Comparison of ENCODE assay signal across 15 mouse cellular contexts in genomic region chr19:10904512-10904911, GRCm38 (mm10). TPM values are rescaled to one million over a fixed set of nuclear protein-coding genes. Genes with fewer than 3 reads are reported as not detected.
DNase-seq lines count a peak whose midpoint lies in the region; ATAC-seq and TF ChIP-seq lines count a peak whose summit lies in the region.
"Had no signal": no experiment of that assay in that cellular context is flagged by ENCODE, and none has a peak within 500 bp of the region (broad histone marks: within the 10 kb centered on the region; RNA-seq: fewer than 3 reads in every experiment).

No protein-coding gene starts in this region.

- no peaks in the 10 kb centered on the region for H3K9me3 ChIP-seq in heart, embryonic 16.5 days (replicated peaks; ENCODE audit: control insufficient read depth, low read length)
- H3K9me3 ChIP-seq in limb, embryonic 12.5 days, result no peaks in the 10 kb centered on the region
- no peaks in the 10 kb centered on the region for H3K9me3 ChIP-seq in limb, embryonic 10.5 days (replicated peaks)
- no peaks in the 10 kb centered on the region for H3K9me3 ChIP-seq in intestine, embryonic 15.5 days
- H3K9me3 ChIP-seq in limb, embryonic 14.5 days (ENCODE audit: control insufficient read depth, low read length), result no peaks in the 10 kb centered on the region
- H3K9me3 ChIP-seq: liver, embryonic 15.5 days had no signal

- no peak for DNase-seq in heart, postnatal 10 days
- DNase-seq in limb, embryonic 10.5 days (ENCODE audit: low spot score), result no peak
- no peak for DNase-seq in limb, embryonic 14.5 days (ENCODE audit: low spot score)
- no peak for DNase-seq in cerebellum, adult 9-10 months
- DNase-seq: cerebellum, adult 11-12 months had no signal

- ATAC-seq in heart, embryonic 16.5 days (replicated peaks; ENCODE audit: extremely low read depth, insufficient read depth, low FRiP score), result no peak
- ATAC-seq in limb, embryonic 12.5 days (ENCODE audit: insufficient number of reproducible peaks, insufficient read depth, low FRiP score, low TSS enrichment, low read depth), result no peak
- no peak for ATAC-seq in intestine, embryonic 15.5 days
- no peak for ATAC-seq in limb, embryonic 14.5 days (ENCODE audit: low FRiP score, low read depth)
- ATAC-seq: forebrain, embryonic 16.5 days; inflammation-experienced regulatory T-cells, adult 6 months had no signal

- H3K27me3 ChIP-seq in heart, embryonic 16.5 days (ENCODE audit: control insufficient read depth, insufficient read depth, low read length), result no peaks in the 10 kb centered on the region
- no peaks in the 10 kb centered on the region for H3K27me3 ChIP-seq in limb, embryonic 12.5 days
- H3K27me3 ChIP-seq in limb, embryonic 10.5 days (ENCODE audit: low read depth, poor library complexity, severe bottlenecking), result no peaks in the 10 kb centered on the region
- H3K27me3 ChIP-seq in intestine, embryonic 15.5 days (replicated peaks), result no peaks in the 10 kb centered on the region
- H3K27me3 ChIP-seq in limb, embryonic 14.5 days (ENCODE audit: control insufficient read depth, insufficient read depth, low read length), result no peaks in the 10 kb centered on the region
- H3K27me3 ChIP-seq: liver, embryonic 15.5 days had no signal

- H3K4me2 ChIP-seq in heart, embryonic 16.5 days (ENCODE audit: low read depth, low read length), result no peak overlapping the region
- no peak overlapping the region for H3K4me2 ChIP-seq in limb, embryonic 12.5 days
- no peak overlapping the region for H3K4me2 ChIP-seq in intestine, embryonic 15.5 days (replicated peaks)
- H3K4me2 ChIP-seq in limb, embryonic 14.5 days (replicated peaks; ENCODE audit: low read depth, low read length, severe bottlenecking), result no peak overlapping the region
- H3K4me2 ChIP-seq: liver, embryonic 15.5 days had no signal

- no peak overlapping the region for H3K4me3 ChIP-seq in heart, embryonic 16.5 days (ENCODE audit: low read length)
- no peak overlapping the region for H3K4me3 ChIP-seq in limb, embryonic 12.5 days (replicated peaks)
- H3K4me3 ChIP-seq in limb, embryonic 10.5 days, result no peak overlapping the region
- no peak overlapping the region for H3K4me3 ChIP-seq in intestine, embryonic 15.5 days (replicated peaks)
- H3K4me3 ChIP-seq in limb, embryonic 14.5 days (replicated peaks; ENCODE audit: low read length), result no peak overlapping the region
- H3K4me3 ChIP-seq: liver, embryonic 15.5 days; myocyte had no signal

- H3K9ac ChIP-seq in heart, embryonic 16.5 days (ENCODE audit: low read length), result peak overlapping the region; percentile 44; the same call in 1 of the 2 replicates
- no peak overlapping the region for H3K9ac ChIP-seq in limb, embryonic 12.5 days (replicated peaks)
- no peak overlapping the region for H3K9ac ChIP-seq in intestine, embryonic 15.5 days
- H3K9ac ChIP-seq in limb, embryonic 14.5 days (ENCODE audit: low read depth, low read length, severe bottlenecking), result no peak overlapping the region
- H3K9ac ChIP-seq: liver, embryonic 15.5 days had no signal

- 77% methylated on average over 5 of the region's 5 CpGs for WGBS in heart, embryonic 16.5 days
- WGBS in limb, embryonic 12.5 days, result 91% methylated on average over 5 of the region's 5 CpGs
- 96% methylated on average over 5 of the region's 5 CpGs for WGBS in limb, embryonic 10.5 days
- 56% methylated on average over 5 of the region's 5 CpGs for WGBS in intestine, embryonic 15.5 days
- WGBS in limb, embryonic 14.5 days, result 87% methylated on average over 5 of the region's 5 CpGs

- peak overlapping the region; percentile 93 for H3K27ac ChIP-seq in heart, embryonic 16.5 days (ENCODE audit: low read length)
- H3K27ac ChIP-seq in limb, embryonic 12.5 days, result peak overlapping the region; percentile 72
- no peak overlapping the region for H3K27ac ChIP-seq in limb, embryonic 10.5 days
- H3K27ac ChIP-seq in intestine, embryonic 15.5 days, result peak overlapping the region; percentile 90
- 0 out of 2 replicates have a peak overlapping the region, but pooled peaks have one; percentile 33 for H3K27ac ChIP-seq in limb, embryonic 14.5 days (replicated peaks; ENCODE audit: low read depth, low read length)
- H3K27ac ChIP-seq: liver, embryonic 15.5 days had no signal

- TF ChIP-seq POLR2A in limb, embryonic 14.5 days (IDR thresholded peaks at IDR 0.05; ENCODE audit: borderline replicate concordance, extremely low read depth, insufficient read depth, insufficient read length), result no peak

- peaks cover 44% of the 10 kb centered on the region for H3K4me1 ChIP-seq in heart, embryonic 16.5 days (ENCODE audit: control insufficient read depth, insufficient read depth, low read length)
- H3K4me1 ChIP-seq in limb, embryonic 12.5 days (replicated peaks), result peaks cover 15% of the 10 kb centered on the region
- H3K4me1 ChIP-seq in limb, embryonic 10.5 days, result 0 out of 2 replicates have a peak, but pooled peaks cover 5% of the 10 kb centered on the region
- H3K4me1 ChIP-seq in intestine, embryonic 15.5 days (replicated peaks), result peaks cover 22% of the 10 kb centered on the region
- peaks cover under 1% of the 10 kb centered on the region; the same call in 1 of the 2 replicates for H3K4me1 ChIP-seq in limb, embryonic 14.5 days (ENCODE audit: control insufficient read depth, insufficient read depth, low read length)

- peaks cover 64% of the 10 kb centered on the region for H3K36me3 ChIP-seq in heart, embryonic 16.5 days (ENCODE audit: control insufficient read depth, insufficient read depth)
- H3K36me3 ChIP-seq in limb, embryonic 12.5 days, result peaks cover 87% of the 10 kb centered on the region
- peaks cover 99% of the 10 kb centered on the region for H3K36me3 ChIP-seq in limb, embryonic 10.5 days
- peaks cover 53% of the 10 kb centered on the region for H3K36me3 ChIP-seq in intestine, embryonic 15.5 days
- H3K36me3 ChIP-seq in limb, embryonic 14.5 days (ENCODE audit: control insufficient read depth, insufficient read depth, low read length), result peaks cover 85% of the 10 kb centered on the region

- intact Hi-C loops in heart, postnatal 10 days (cut with DNase I), result no loop called here

RNA-seq across cellular contexts. Expression of gene Prpf19, which starts 9.5 kb away (rescaled TPM):
- polyA plus RNA-seq in heart, embryonic 16.5 days (2015; fragmentation: Nextera tagmentation; extraction: Ambion mirVana), result 35.9 and 37.7 TPM in 2 replicates
- 100 to 1,000 TPM; 211 to 235 TPM for total RNA-seq in heart, postnatal 10 days (2021)
- 44.9 and 50.3 TPM in 2 replicates for polyA plus RNA-seq in limb, embryonic 12.5 days (2016; fragmentation: Nextera tagmentation; extraction: Ambion mirVana)
- 47.2 and 51.5 TPM in 2 replicates for polyA plus RNA-seq in limb, embryonic 10.5 days (2016; fragmentation: Nextera tagmentation; extraction: Ambion mirVana)
- polyA plus RNA-seq in intestine, embryonic 15.5 days (2015; fragmentation: Nextera tagmentation; extraction: Ambion mirVana), result 35.8 and 39.2 TPM in 2 replicates
- 360 and 433 TPM in 2 replicates for polyA plus RNA-seq in limb, embryonic 14.5 days (2012; rRNA removed)
- 39.7 and 43.6 TPM in 2 replicates for polyA plus RNA-seq in limb, embryonic 14.5 days (2014; fragmentation: Nextera tagmentation; extraction: Ambion mirVana)

RNA-seq across cellular contexts. Expression of gene Zp1, which starts 15.9 kb away (rescaled TPM):
- 0.14 TPM in 1 of 2 replicates, not detected in the other for polyA plus RNA-seq in heart, embryonic 16.5 days (2015; fragmentation: Nextera tagmentation; extraction: Ambion mirVana)
- total RNA-seq in heart, postnatal 10 days (2021), result not detected
- not detected in 2 replicates for polyA plus RNA-seq in limb, embryonic 12.5 days (2016; fragmentation: Nextera tagmentation; extraction: Ambion mirVana)
- not detected in 2 replicates for polyA plus RNA-seq in limb, embryonic 10.5 days (2016; fragmentation: Nextera tagmentation; extraction: Ambion mirVana)
- polyA plus RNA-seq in intestine, embryonic 15.5 days (2015; fragmentation: Nextera tagmentation; extraction: Ambion mirVana), result not detected in 2 replicates
- polyA plus RNA-seq in limb, embryonic 14.5 days (2012; rRNA removed), result 0.04 TPM in 1 of 2 replicates, not detected in the other
- polyA plus RNA-seq in limb, embryonic 14.5 days (2014; fragmentation: Nextera tagmentation; extraction: Ambion mirVana), result not detected in 2 replicates
- total RNA-seq: gastrocnemius, postnatal 25 days; layer of hippocampus, postnatal 10 days had no signal
- polyA plus RNA-seq: cortical plate, adult 2 months; inflammation-experienced regulatory T-cells, adult 6 months; liver, embryonic 15.5 days had no signal

RNA-seq across cellular contexts. Expression of gene Tmem109, which starts 22.7 kb away (rescaled TPM):
- 108 and 112 TPM in 2 replicates for polyA plus RNA-seq in heart, embryonic 16.5 days (2015; fragmentation: Nextera tagmentation; extraction: Ambion mirVana)
- total RNA-seq in heart, postnatal 10 days (2021), result 100 to 1,000 TPM in 1 of 2 experiments, 10 to 100 TPM in 1; 95.3 to 104 TPM
- polyA plus RNA-seq in limb, embryonic 12.5 days (2016; fragmentation: Nextera tagmentation; extraction: Ambion mirVana), result 68.7 and 73.7 TPM in 2 replicates
- polyA plus RNA-seq in limb, embryonic 10.5 days (2016; fragmentation: Nextera tagmentation; extraction: Ambion mirVana), result 71.7 and 72.3 TPM in 2 replicates
- 75.4 and 80.6 TPM in 2 replicates for polyA plus RNA-seq in intestine, embryonic 15.5 days (2015; fragmentation: Nextera tagmentation; extraction: Ambion mirVana)
- polyA plus RNA-seq in limb, embryonic 14.5 days (2012; rRNA removed), result 106 and 124 TPM in 2 replicates
- polyA plus RNA-seq in limb, embryonic 14.5 days (2014; fragmentation: Nextera tagmentation; extraction: Ambion mirVana), result 126 and 128 TPM in 2 replicates

RNA-seq across cellular contexts. Expression of gene Ptgdr2, which starts 32.4 kb away (rescaled TPM):
- 0.11 and 0.24 TPM in 2 replicates for polyA plus RNA-seq in heart, embryonic 16.5 days (2015; fragmentation: Nextera tagmentation; extraction: Ambion mirVana)
- total RNA-seq in heart, postnatal 10 days (2021), result under 1 TPM; 0.15 to 0.22 TPM
- polyA plus RNA-seq in limb, embryonic 12.5 days (2016; fragmentation: Nextera tagmentation; extraction: Ambion mirVana), result 0.10 TPM in 1 of 2 replicates, not detected in the other
- polyA plus RNA-seq in limb, embryonic 10.5 days (2016; fragmentation: Nextera tagmentation; extraction: Ambion mirVana), result 0.08 TPM in 2 replicates
- 0.05 and 0.06 TPM in 2 replicates for polyA plus RNA-seq in intestine, embryonic 15.5 days (2015; fragmentation: Nextera tagmentation; extraction: Ambion mirVana)
- 0.15 and 0.33 TPM in 2 replicates for polyA plus RNA-seq in limb, embryonic 14.5 days (2012; rRNA removed)
- polyA plus RNA-seq in limb, embryonic 14.5 days (2014; fragmentation: Nextera tagmentation; extraction: Ambion mirVana), result 0.07 TPM in 2 replicates
- total RNA-seq: gastrocnemius, postnatal 25 days had no signal
- polyA plus RNA-seq: liver, embryonic 15.5 days had no signal

RNA-seq across cellular contexts. Expression of gene Tmem132a, which starts 34.8 kb away (rescaled TPM):
- polyA plus RNA-seq in heart, embryonic 16.5 days (2015; fragmentation: Nextera tagmentation; extraction: Ambion mirVana), result 36.7 and 47.0 TPM in 2 replicates
- total RNA-seq in heart, postnatal 10 days (2021), result 10 to 100 TPM; 36.7 to 42.0 TPM
- 137 and 142 TPM in 2 replicates for polyA plus RNA-seq in limb, embryonic 12.5 days (2016; fragmentation: Nextera tagmentation; extraction: Ambion mirVana)
- 151 and 160 TPM in 2 replicates for polyA plus RNA-seq in limb, embryonic 10.5 days (2016; fragmentation: Nextera tagmentation; extraction: Ambion mirVana)
- polyA plus RNA-seq in intestine, embryonic 15.5 days (2015; fragmentation: Nextera tagmentation; extraction: Ambion mirVana), result 37.7 TPM in 2 replicates
- polyA plus RNA-seq in limb, embryonic 14.5 days (2012; rRNA removed), result 150 and 211 TPM in 2 replicates
- 67.8 and 76.2 TPM in 2 replicates for polyA plus RNA-seq in limb, embryonic 14.5 days (2014; fragmentation: Nextera tagmentation; extraction: Ambion mirVana)
